Mouse (Mus musculus) left cerebral cortex, adult 9 months (tissue): ENCODE measurements at regions not wholly inside any gene's neighbourhood (a gene's known extent, or its start where the extent isn't known, plus 50 kb on each side); places are given as distances from the start of the nearest gene placed in this dataset.

Experiments used
- DNase-seq, 2 experiments: peaks; one replicate each; pipeline ENCODE4 v3.0.0; 2022; ENCODE audit warnings: low spot score in 2 of 2

DNA sequence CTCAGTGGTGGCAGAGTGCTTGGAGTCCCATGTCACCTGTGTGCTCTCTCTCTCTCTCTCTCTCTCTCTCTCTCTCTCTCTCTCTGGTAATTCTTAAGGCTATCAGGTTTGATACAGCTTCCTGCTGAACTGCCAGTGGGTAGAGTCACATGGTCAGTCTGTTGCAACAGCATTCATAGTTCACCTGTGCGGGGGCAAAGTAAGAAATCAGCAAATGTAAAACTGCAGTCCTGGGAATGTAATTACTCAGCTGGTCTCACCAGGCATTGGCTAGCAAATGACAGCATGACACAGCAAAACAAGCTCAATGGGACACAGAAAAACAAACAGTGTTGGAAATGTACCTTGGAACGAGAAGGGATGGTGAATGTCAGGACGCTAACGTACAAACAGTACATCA lies 422.7 kb downstream of the Ppargc1a start:
- no peak for DNase-seq

DNA sequence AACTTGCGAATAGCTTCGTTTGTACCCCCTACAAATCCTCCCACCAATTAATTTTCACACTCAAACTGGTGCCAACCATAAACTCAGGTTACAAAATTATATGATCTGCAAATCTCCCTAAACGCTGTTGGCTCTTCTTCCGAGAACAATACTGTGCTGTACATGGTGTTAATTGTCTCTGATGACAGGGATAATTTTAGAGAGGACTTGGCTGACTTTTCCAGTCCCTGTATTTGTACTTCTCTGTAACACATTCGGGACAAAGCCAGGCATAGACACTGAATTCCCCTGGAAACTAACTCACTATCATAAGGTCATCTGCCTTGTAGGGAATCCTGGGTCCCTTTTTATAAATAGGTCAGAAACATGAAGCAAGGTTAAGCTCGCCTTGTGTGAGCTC lies 442.4 kb downstream of the Ppargc1a start:
- DNase-seq, result no peak

DNA sequence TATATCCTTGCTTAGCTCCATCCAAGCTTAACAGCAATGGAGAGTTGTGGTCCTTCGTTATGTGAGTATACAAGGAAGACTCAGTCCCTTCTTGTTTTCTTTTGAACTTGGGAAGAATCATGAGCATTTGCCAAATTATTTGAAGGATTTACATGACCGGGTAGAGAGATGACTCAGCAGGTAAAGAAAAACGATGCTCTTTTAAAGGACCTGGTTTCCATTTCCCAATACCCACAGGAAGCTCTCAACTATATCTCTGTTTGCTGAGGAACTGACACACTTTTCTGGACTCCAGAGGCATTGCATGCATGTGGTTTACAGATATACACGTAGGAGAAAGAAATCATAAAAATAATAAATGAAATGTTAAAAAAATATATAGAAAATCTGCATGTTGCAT lies 457.5 kb downstream of the Ppargc1a start:
- no peak for DNase-seq

DNA sequence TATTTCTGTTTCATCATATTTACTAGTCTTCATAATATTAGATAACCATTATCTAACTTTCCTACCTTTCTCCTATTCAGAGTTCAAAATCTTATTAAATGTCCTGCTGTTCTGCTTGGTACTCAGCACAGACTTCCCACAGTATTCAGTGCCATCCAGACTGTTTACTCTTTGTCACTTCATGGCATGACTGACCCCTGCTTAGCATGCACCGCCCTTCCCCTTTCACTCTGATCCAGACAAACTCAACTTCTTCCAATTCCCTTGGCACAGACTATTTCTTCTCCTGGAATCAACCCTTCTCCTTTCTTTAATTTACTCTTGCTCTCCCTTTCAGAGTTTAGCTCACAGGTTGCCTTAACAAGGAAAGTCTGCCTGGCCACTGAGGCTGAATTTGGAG lies 458.8 kb downstream of the Ppargc1a start:
- DNase-seq, result no peak

DNA sequence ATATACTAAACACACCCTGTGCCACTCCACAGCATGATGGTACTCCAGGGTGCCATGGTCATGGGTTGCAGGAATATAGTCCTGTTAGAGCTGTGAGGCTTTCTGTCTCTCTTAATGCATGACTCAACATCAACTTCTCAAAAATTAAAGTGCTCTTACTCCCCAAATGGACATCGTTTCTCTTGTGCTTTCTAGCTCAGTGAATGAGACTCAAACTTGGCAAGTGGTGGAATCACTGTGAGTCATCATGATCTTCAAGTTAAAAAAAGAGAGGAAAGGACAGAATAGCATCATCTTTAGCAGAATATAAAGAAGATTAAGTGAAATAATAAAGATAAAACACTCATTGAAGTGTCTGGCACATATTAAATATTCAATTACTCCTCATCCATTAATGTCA lies 459.3 kb downstream of the Ppargc1a start:
- no peak for DNase-seq

DNA sequence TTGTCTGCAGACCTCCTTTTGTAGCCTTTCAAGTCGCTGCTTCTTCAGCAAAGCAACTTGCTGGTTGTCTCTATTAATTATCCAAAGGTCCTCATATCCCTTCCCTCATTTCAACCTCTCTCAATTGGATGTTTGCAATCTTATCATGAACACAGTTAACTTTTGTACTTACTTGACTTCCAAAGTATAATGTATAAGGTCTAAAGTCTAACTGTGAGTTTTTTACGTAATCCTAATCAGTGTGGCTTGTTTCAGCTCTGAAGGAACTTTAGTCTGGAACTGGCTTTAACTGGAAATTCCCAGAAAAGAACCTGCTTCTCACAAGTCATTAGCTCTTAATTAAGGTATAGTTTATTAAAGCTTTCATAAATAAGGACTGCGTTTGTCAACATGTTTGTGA lies 467.6 kb downstream of the Ppargc1a start:
- DNase-seq, result no peak

DNA sequence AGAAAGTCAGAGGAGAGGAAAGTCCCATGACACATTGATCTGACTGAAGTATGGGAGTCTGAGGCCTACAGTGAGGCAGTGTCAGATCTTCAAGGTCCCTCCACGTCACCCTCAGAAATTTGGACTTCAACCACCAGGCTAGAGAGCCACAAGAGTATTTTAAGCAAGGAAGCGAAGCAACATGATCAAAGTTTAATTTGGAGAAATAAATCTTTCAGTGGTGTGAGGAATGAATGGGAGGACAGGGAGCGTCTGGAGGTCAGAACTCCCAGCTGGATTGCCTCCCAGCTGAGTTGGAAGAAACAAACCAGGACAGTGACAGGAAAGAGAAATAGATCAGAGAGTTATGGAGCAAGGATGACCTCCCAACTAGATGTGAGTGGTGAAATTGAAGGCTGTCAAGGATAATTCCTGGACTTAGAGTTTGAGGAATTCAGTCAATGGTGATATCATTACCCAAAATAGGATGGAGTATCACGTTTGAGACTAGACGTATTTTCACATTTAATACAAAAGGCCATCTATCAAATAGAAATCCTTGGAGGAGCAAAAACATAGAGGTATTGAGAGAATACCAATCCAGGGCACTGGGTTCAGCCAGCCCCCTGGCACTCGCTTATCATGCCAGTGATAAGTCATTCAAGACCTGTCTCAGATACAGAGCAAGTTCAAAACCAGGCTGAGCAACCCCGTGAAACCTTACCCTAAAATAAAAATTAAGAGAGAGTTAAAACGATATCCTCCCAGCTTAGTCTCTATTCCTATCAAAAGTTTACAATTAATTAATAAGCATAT lies 494.7 kb downstream of the Ppargc1a start:
- no peak for DNase-seq

DNA sequence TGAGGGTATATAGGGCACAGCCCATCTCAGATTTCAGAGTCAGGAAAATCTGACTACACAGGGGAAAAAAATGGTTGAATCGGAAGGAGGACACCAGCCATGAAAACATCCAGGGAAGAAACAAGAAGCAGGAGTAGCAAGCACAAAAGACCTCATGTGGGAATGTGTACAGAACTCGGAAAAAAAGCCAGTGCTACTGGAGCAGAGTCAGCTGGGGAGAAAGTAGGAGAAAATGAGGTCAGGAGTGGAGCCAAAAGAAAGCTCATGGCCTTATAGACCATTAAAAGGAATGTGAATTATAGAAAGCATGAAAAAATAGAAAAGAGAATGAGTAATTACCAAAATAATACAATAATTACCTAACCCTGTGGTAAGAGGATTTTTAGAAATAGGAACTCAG lies 495.4 kb downstream of the Ppargc1a start:
- DNase-seq, result no peak

DNA sequence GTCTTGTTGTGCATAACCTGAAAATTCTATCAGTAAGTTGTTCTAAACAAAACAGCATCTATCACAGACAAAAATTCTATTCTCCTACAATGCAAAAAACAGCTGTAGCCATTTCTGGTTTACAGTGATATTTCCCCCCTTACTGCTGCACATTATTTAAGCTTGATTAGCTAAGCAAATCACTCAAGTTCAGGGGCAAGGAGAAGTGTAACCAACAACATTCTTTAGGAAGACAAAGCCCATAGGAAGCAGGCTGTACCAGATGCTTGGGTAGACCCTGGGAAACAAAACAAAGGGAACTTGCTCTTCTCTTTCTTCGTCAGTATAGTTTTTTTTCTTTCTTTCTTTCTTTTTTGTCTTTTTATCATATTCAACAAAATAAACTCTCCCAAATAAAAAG lies 497.9 kb downstream of the Ppargc1a start:
- no peak for DNase-seq

DNA sequence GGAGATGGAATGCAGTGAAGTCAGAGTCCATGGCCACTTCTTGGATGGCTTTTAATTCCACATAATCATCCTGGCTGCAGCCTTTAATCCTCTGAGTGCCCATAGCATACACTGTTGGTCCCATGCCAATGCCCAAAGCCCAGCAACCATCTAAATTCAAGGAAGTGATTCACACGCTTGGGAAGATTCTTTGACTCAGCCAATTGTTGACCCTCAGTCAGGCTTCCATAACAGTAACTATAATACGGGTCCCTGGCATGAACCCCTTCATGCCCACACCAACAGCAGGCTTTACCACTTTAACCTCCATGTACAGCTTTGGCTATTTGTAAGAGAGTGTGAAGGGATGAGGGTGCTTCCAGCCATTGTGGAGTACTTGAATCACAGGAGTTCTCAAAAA lies 521.7 kb downstream of the Ppargc1a start:
- DNase-seq, result no peak

DNA sequence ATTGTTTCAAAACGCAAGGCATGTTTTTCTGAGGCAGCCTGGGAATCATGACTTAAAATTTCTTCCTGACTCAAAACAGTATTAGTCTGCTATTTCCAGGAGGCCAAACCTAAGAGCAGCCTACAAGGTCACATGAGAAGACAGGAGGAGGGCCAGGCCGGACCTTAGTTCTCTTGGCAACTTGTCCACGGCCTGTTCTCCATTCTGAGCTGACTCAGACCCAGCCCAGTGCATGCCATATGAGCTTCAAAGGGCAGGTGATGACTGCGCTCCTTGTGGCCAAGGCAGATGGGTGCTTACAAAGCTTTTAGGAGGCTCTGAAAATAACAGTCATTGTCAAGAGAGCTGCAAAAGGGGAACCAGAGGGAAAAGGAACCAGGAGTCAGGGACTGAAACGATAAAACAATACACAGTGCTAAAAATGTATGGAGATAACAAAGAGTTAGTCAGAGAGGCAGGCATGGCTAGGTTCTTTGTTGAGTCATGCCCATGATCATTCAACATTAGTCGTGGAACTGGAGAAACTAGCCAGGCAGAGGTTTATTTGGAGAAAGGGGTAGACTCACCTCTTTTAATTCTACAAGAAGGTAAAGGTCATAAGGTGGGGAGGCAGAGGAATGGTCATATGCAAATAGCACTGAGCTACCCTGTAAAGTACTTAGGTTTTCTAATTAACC lies 525.8 kb downstream of the Ppargc1a start:
- no peak for DNase-seq

DNA sequence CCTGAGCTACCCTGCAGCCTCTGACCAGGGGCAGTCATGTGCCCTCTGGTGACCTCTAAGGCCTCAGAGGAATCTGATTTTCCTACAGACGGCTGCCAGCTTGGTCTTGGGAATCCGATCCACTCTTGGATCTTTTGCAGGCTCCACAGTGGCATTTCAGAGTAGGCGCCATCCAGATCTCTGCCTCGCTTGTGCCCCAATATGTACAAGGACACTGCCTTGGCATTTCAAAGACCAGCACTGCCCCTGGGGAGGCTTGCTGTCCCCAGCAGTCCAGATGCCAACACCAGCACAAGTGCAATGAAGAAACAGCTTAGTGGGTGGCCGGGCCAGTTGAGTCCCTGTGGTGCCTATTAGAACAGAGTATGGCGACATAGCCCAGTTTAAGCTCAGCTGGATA lies 526.6 kb downstream of the Ppargc1a start:
- DNase-seq, result no peak

DNA sequence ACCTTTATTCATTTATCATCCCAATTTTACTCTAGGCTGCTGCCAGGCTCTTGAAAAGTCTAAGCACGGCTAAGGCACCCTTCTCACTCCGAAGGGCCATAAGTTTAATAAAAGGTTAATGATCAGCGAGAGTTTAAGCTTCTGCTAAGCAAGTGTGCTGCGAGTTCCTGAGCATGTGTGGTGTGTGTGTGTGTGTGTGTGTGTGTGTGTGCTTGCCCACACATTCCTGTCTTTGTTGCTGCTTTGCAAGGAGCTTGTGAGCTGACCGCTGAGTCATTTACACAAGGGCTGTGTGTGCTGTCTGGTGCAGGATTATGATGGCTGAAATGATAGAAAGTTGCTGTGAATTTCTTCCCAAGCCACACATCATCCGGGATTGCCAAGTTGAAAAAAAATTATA lies 527.1 kb downstream of the Ppargc1a start:
- DNase-seq, result no peak

DNA sequence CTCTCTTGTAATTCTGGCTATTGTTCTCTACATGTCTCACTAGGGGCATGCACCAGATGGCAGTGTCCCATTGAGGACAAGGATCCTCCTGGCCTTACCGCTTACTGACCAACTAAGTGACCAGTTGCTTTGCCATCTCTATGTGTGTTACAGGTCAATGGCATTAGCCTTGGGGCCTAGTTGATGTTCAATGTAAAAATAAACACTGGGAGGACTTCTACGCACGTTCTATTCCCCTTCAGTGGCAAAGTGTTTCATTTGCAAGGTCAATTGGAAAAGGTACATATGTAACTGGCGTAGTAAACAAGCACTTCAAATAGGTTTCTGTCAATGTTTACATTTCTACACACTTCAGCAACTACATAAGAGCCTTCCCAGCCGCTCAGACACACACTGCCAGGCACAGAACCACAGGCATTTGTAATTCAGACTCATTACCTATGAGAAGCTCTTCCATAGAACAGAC lies 527.8 kb downstream of the Ppargc1a start:
- no peak for DNase-seq

DNA sequence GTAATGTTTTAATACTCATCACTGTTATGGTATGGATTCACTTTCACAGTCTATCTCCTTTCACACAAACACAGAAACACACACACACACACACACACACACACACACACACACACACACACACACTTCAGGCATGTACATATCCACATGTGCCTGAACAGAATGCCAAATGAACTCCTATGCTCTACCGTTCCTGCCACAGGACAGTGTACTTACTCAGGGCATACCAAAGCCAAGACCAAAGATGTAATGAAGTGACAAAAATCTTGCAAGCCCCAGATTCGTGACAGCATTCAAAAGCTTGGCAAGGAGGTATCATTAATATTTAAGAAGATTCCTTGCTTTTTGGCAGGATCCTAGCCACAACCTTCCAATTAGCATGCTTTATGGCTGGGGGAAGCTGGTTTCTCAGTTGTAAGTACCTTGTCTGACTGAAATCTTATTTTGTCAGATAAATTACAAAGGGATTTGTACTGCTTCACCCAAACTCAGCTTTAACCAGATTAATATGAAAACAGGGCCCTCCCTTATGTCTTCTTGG lies 531.0 kb downstream of the Ppargc1a start:
- DNase-seq, result no peak

DNA sequence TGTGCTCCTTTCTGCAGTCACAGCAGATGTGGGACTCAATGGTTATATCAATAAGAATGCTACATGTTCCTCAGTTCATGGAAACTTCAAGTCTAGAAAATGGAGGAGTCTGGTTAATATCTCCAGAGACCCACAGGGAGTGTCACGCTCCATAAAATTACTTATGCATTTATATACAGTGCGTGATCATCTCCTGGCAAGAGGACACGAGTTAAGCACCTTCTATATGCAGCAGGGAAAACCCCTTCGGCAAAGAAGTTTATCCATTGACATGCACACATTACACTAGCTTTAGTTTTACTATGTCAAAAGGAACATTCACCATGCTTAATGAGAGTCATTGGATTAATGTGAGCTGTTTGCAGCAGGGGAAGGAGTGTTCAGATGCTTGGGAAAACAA lies 538.6 kb downstream of the Ppargc1a start:
- no peak for DNase-seq

DNA sequence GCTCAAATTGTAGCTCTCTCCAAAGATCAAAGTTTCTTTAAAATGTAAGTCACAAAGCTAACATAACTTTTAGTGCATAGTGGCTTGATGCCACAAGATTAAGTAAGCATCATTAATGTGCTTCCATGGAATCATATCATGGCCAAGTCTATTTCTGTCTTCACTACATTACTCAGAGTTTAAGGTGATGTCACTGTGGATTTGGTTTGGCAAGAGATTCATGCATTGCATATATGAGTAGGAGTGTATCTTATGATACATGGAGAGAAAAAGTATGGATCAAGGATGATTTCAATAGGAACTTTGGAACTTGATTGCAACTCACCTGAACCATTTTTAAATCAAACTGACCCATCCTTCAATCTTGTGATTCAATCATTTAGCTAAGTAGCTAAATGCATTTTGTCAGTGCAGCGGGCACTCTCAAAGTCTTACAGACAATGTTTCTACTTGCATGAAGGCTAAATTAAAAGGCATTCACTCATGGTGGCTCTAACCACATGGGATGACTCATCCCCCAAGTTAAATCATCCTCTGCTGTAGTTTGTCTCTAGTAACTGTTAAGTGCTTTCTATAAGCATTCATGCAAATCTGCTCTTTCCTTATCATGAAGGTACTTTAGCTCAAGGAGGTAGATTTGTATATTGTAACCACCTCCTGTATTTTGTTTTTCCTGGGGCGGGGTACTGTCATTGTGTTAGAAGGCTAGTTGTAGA lies 576.5 kb downstream of the Ppargc1a start:
- no peak for DNase-seq
